Mouse (Mus musculus): Measurements from ENCODE around the gene Fbln2. TPM values are rescaled to one million over a fixed set of nuclear protein-coding genes. Genes with fewer than 3 reads are reported as not detected.

The Fbln2 gene
- polyA plus RNA-seq, 1 experiment, result 70.4 TPM

DNA sequence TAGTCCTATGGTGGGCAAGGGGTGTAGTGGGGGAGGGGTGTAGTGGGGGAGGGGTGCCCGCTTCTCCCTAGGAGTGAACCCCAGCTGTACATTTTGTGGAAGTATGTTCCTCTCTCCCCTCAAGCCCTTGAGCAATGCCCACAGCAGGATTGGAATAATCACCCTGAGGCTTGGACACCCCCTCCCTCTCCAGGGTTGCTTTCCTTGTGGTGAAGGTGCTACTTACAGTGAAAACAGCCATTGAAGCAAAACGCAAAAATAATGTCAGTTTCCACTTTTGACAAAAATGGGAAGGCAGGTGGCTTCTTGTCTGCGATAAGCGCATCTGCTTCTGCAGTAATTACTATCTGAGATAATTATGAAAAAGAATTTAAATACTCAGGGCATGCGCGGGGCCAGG, 75.4 kb downstream of the Fbln2 start:
- Histone ChIP-seq H3K27ac (ENCODE audit: control insufficient read depth, insufficient read depth, low read length) (no peak overlapping the region), H3K27me3 (ENCODE audit: control insufficient read depth, insufficient read depth, low read length) (peaks cover 5% of the 10 kb centered on the region; the same call in 1 of the 2 replicates)

DNA sequence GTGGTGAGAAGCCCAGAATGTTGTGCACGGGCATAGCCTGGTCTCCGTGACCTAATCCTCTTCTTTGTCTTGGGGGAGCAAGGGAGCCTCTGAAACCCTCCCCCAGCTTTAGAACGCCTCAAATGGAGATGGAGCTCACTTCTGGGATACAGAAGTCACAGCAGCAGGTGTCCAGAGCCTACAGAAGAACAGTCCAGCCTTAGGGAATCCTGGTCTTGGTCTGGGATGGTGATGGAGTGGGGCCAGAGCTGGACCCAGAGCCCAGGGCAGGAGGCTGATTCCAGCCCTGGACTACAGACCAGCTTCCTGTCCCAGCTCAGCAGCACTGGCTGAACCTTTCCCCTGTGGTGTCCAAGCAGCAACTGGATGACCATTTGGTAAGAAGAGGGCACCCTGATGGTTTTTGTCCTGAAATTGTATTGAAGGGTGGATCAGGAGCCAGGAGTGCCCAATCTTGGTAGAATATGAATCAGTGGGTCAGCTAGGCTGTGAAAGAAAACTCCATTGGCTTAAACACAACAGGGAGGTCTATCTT, 76.1 kb downstream of the Fbln2 start:
- Histone ChIP-seq H3K27ac (ENCODE audit: control insufficient read depth, insufficient read depth, low read length) (no peak overlapping the region), H3K36me3 (ENCODE audit: control insufficient read depth, insufficient read depth, low read length) (no peaks in the 10 kb centered on the region), H3K27me3 (ENCODE audit: control insufficient read depth, insufficient read depth, low read length) (peaks cover 5% of the 10 kb centered on the region; the same call in 1 of the 2 replicates), H3K4me1 (replicated peaks; ENCODE audit: control insufficient read depth, insufficient read depth, low read length) (no peaks in the 10 kb centered on the region), H3K4me3 (ENCODE audit: control insufficient read depth, insufficient read depth, low read length) (no peak overlapping the region)
- TF ChIP-seq POLR2A (IDR thresholded peaks at IDR 0.05; ENCODE audit: control insufficient read depth, extremely low read depth, insufficient read depth, low read length, poor library complexity), result no peak
- no peak for TF ChIP-seq CTCF (IDR thresholded peaks at IDR 0.05; ENCODE audit: borderline replicate concordance, control insufficient read depth, extremely low read depth, insufficient read depth, low read length, poor library complexity)
- no peak for DNase-seq
- 70% methylated on average over 3 of the region's 3 CpGs for WGBS

More for the DNA sequence above, 75.4 kb downstream of the Fbln2 start:
- Histone ChIP-seq H3K4me3 (ENCODE audit: control insufficient read depth, insufficient read depth, low read length) (no peak overlapping the region), H3K4me1 (replicated peaks; ENCODE audit: control insufficient read depth, insufficient read depth, low read length) (no peaks in the 10 kb centered on the region), H3K36me3 (ENCODE audit: control insufficient read depth, insufficient read depth, low read length) (no peaks in the 10 kb centered on the region)
- no peak for DNase-seq
- WGBS, result 86% methylated on average over 6 of the region's 6 CpGs
- TF ChIP-seq POLR2A (IDR thresholded peaks at IDR 0.05; ENCODE audit: control insufficient read depth, extremely low read depth, insufficient read depth, low read length, poor library complexity), result no peak
- TF ChIP-seq CTCF (IDR thresholded peaks at IDR 0.05; ENCODE audit: borderline replicate concordance, control insufficient read depth, extremely low read depth, insufficient read depth, low read length, poor library complexity), result no peak

DNA sequence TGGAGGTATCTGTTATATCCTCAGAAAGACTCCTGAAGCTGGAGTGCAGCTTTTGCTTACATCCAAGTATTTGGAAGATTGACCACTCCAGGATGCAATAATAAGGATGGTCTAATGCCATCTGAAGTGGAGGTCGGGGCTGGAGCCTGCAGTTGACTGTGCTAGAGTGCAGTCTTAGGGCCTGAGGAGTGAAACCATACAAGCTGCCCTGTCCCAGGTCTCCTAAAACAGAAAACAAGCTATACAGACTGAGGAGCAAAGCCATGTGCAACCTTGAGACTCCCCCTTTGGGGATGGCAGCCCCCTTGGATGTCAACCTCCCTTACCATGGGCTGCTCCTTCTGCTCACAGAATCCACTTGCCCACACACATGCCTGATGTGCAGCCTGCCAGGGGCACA, 76.7 kb downstream of the Fbln2 start:
- H3K4me1 ChIP-seq (replicated peaks; ENCODE audit: control insufficient read depth, insufficient read depth, low read length), result no peaks in the 10 kb centered on the region
- no peaks in the 10 kb centered on the region for H3K36me3 ChIP-seq (ENCODE audit: control insufficient read depth, insufficient read depth, low read length)
- no peak for DNase-seq
- whole genome bisulfite sequencing, result 53% methylated on average over 1 of the region's 1 CpGs
- no peak overlapping the region for H3K4me3 ChIP-seq (ENCODE audit: control insufficient read depth, insufficient read depth, low read length)
- peaks cover 5% of the 10 kb centered on the region; the same call in 1 of the 2 replicates for H3K27me3 ChIP-seq (ENCODE audit: control insufficient read depth, insufficient read depth, low read length)
- H3K27ac ChIP-seq (ENCODE audit: control insufficient read depth, insufficient read depth, low read length), result no peak overlapping the region
- TF ChIP-seq POLR2A (IDR thresholded peaks at IDR 0.05; ENCODE audit: control insufficient read depth, extremely low read depth, insufficient read depth, low read length, poor library complexity) (no peak), CTCF (IDR thresholded peaks at IDR 0.05; ENCODE audit: borderline replicate concordance, control insufficient read depth, extremely low read depth, insufficient read depth, low read length, poor library complexity) (no peak)

- no peak overlapping the region for H3K27ac ChIP-seq (ENCODE audit: control insufficient read depth, insufficient read depth, low read length)
- H3K4me1 ChIP-seq (replicated peaks; ENCODE audit: control insufficient read depth, insufficient read depth, low read length), result no peaks in the 10 kb centered on the region
- DNase-seq, result no peak
- H3K4me3 ChIP-seq (ENCODE audit: control insufficient read depth, insufficient read depth, low read length), result no peak overlapping the region
- WGBS, result 85% methylated on average over 10 of the region's 10 CpGs
- H3K36me3 ChIP-seq (ENCODE audit: control insufficient read depth, insufficient read depth, low read length), result no peaks in the 10 kb centered on the region
- no peaks in the 10 kb centered on the region; the same call in 1 of the 2 replicates for H3K27me3 ChIP-seq (ENCODE audit: control insufficient read depth, insufficient read depth, low read length)
- TF ChIP-seq POLR2A (IDR thresholded peaks at IDR 0.05; ENCODE audit: control insufficient read depth, extremely low read depth, insufficient read depth, low read length, poor library complexity), result no peak
- TF ChIP-seq CTCF (IDR thresholded peaks at IDR 0.05; ENCODE audit: borderline replicate concordance, control insufficient read depth, extremely low read depth, insufficient read depth, low read length, poor library complexity), result no peak
Measured at GRCm38 (mm10) chr6:91290937-91291336, 78.7 kb downstream of the Fbln2 start.

DNA sequence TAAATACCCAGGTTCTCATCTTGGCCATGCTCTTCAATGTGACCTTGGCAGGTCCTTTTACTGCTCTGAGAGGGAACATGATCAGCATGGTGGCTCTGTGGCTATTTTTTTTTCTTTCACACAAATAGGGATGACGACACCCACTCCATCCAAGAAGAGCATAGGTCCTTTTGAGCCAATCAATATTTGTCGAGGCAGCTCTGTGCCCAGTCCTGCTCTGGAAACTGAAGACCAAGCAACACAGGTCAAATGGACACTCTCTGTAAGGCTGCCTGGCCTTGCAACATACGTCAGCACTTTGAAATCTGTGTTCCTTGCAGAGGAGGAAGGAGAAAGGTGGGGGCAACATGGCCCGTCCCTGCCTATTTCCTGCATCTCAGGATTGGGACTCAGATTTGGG, 83.2 kb downstream of the Fbln2 start:
- H3K4me1 ChIP-seq (replicated peaks; ENCODE audit: control insufficient read depth, insufficient read depth, low read length), result no peaks in the 10 kb centered on the region
- H3K27me3 ChIP-seq (ENCODE audit: control insufficient read depth, insufficient read depth, low read length), result no peaks in the 10 kb centered on the region; the same call in 1 of the 2 replicates
- no peak overlapping the region for H3K4me3 ChIP-seq (ENCODE audit: control insufficient read depth, insufficient read depth, low read length)
- no peaks in the 10 kb centered on the region for H3K36me3 ChIP-seq (ENCODE audit: control insufficient read depth, insufficient read depth, low read length)
- 60% methylated on average over 4 of the region's 4 CpGs for WGBS
- DNase-seq, result no peak
- H3K27ac ChIP-seq (ENCODE audit: control insufficient read depth, insufficient read depth, low read length), result no peak overlapping the region
- TF ChIP-seq CTCF (IDR thresholded peaks at IDR 0.05; ENCODE audit: borderline replicate concordance, control insufficient read depth, extremely low read depth, insufficient read depth, low read length, poor library complexity), result no peak
- no peak for TF ChIP-seq POLR2A (IDR thresholded peaks at IDR 0.05; ENCODE audit: control insufficient read depth, extremely low read depth, insufficient read depth, low read length, poor library complexity)

DNA sequence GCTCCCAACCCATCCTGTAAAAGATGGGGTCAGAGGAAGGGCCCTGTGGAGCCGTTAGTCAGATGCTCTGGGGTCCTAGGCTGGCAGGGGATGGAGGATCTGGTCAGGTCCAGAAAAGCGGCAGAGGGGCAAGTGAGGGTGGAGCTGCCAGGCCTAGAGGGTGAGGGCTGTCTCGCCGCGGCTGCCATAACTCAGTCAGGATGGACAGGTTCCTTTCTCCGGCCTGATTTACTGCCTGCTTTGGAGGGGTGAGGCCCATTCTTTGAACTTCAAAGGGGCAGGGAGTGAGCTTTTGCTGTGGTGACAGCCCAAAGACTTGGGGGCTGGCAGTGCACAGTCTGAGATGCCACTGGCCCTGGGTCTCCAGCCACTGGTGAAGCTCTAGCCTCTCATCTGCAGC, 86.6 kb downstream of the Fbln2 start:
- Histone ChIP-seq H3K4me3 (ENCODE audit: control insufficient read depth, insufficient read depth, low read length) (no peak overlapping the region), H3K27ac (ENCODE audit: control insufficient read depth, insufficient read depth, low read length) (no peak overlapping the region), H3K36me3 (ENCODE audit: control insufficient read depth, insufficient read depth, low read length) (no peaks in the 10 kb centered on the region), H3K4me1 (replicated peaks; ENCODE audit: control insufficient read depth, insufficient read depth, low read length) (no peaks in the 10 kb centered on the region), H3K27me3 (ENCODE audit: control insufficient read depth, insufficient read depth, low read length) (no peaks in the 10 kb centered on the region)
- WGBS, result 12% methylated on average over 6 of the region's 6 CpGs
- no peak for DNase-seq
- TF ChIP-seq POLR2A (IDR thresholded peaks at IDR 0.05; ENCODE audit: control insufficient read depth, extremely low read depth, insufficient read depth, low read length, poor library complexity), result no peak
- TF ChIP-seq CTCF (IDR thresholded peaks at IDR 0.05; ENCODE audit: borderline replicate concordance, control insufficient read depth, extremely low read depth, insufficient read depth, low read length, poor library complexity), result no peak

GRCm38 (mm10) chr6:91300079-91300478, 87.8 kb downstream of the Fbln2 start:
- 88% methylated on average over 3 of the region's 3 CpGs for WGBS

More at GRCm38 (mm10) chr6:91300079-91300478, 87.8 kb downstream of the Fbln2 start:
- no peaks in the 10 kb centered on the region for H3K27me3 ChIP-seq (ENCODE audit: control insufficient read depth, insufficient read depth, low read length)
- no peak overlapping the region for H3K4me3 ChIP-seq (ENCODE audit: control insufficient read depth, insufficient read depth, low read length)
- H3K27ac ChIP-seq (ENCODE audit: control insufficient read depth, insufficient read depth, low read length), result no peak overlapping the region
- H3K36me3 ChIP-seq (ENCODE audit: control insufficient read depth, insufficient read depth, low read length), result no peaks in the 10 kb centered on the region
- no peaks in the 10 kb centered on the region for H3K4me1 ChIP-seq (replicated peaks; ENCODE audit: control insufficient read depth, insufficient read depth, low read length)
- no peak for DNase-seq
- TF ChIP-seq CTCF (IDR thresholded peaks at IDR 0.05; ENCODE audit: borderline replicate concordance, control insufficient read depth, extremely low read depth, insufficient read depth, low read length, poor library complexity) (no peak), POLR2A (IDR thresholded peaks at IDR 0.05; ENCODE audit: control insufficient read depth, extremely low read depth, insufficient read depth, low read length, poor library complexity) (no peak)

Measured in thymus, adult 2 months (tissue).